Mouse (Mus musculus) limb, embryonic 13.5 days (tissue): ENCODE data around the gene Fanca. TPM values are rescaled to one million over a fixed set of nuclear protein-coding genes. Genes with fewer than 3 reads are reported as not detected.
"Not testable (repeated sequence)": the region's sequence is repeated elsewhere in the genome, so short reads cannot be mapped to it uniquely, and the experiment has no call there.

ENCODE experiments used
- ATAC-seq: fragments of 200-750 bp; cut with Nextera tagmentation; 2 replicates; pipeline ENCODE4 v1.8.0; 2017; ENCODE audit warnings: low read depth, moderate number of reproducible peaks, moderate TSS enrichment; ENCODE audit not compliant: low FRiP score
- H3K27ac ChIP-seq: fragments of 300-500 bp; sonication (generic); 2 replicates; pipeline ENCODE4 v1.5.1; 2015; ENCODE audit warnings: inconsistent platforms, mild to moderate bottlenecking, moderate library complexity
- H3K27me3 ChIP-seq: fragments of 300-500 bp; sonication (generic); 2 replicates; pipeline ENCODE4 v1.6.1; 2015; ENCODE audit warnings: mild to moderate bottlenecking, inconsistent platforms
- H3K36me3 ChIP-seq: fragments of 300-500 bp; sonication (generic); 2 replicates; pipeline ENCODE4 v1.6.1; 2015; ENCODE audit warnings: inconsistent platforms, mild to moderate bottlenecking, moderate library complexity
- H3K4me1 ChIP-seq: fragments of 300-500 bp; sonication (generic); 2 replicates; pipeline ENCODE4 v1.6.1; 2015; ENCODE audit warnings: inconsistent platforms
- H3K4me2 ChIP-seq: fragments of 300-500 bp; sonication (generic); replicated peaks from 2 replicates; pipeline ENCODE4 v1.6.1; 2015; ENCODE audit warnings: inconsistent platforms, mild to moderate bottlenecking, moderate library complexity
- H3K4me3 ChIP-seq: fragments of 300-500 bp; sonication (generic); 2 replicates; pipeline ENCODE4 v1.5.1; 2015; ENCODE audit warnings: moderate library complexity, mild to moderate bottlenecking, inconsistent platforms
- H3K9ac ChIP-seq: fragments of 300-500 bp; sonication (generic); 2 replicates; pipeline ENCODE4 v1.6.1; 2015; ENCODE audit warnings: mild to moderate bottlenecking, inconsistent platforms
- H3K9me3 ChIP-seq: fragments of 300-500 bp; sonication (generic); 2 replicates; pipeline ENCODE4 v1.6.1; 2016; ENCODE audit warnings: inconsistent platforms
- WGBS: fragments of 180-500 bp; shearing (Covaris S2); methylation state at CpG from one replicate; pipeline ENCODE4 v1.1.7; 2015; 5-methylcytosine and 5-hydroxymethylcytosine counted together
- polyA plus RNA-seq: library from polyadenylated mRNA; unstranded; fragments of >200 nt; fragmentation: Nextera tagmentation; extraction: Ambion mirVana; gene quantifications from 2 replicates; pipeline ENCODE4 v1.2.1, GENCODE M21; 2015

Fanca gene
- polyA plus RNA-seq, 1 experiment from 2014 or later, result 26.4 TPM

- 2% methylated on average over 57 of the region's 57 CpGs for WGBS
These were observed 82.6 kb downstream of the Fanca start, which contains the start of gene Spata2l for GRCm38 (mm10) chr8:123235520-123236497. Gene Spata2l, minus strand, starts transcription at chr8:123236233.

GRCm38 (mm10) chr8:123234918-123235519 is 83.4 kb downstream of the Fanca start:
- ATAC-seq, result no peak
- Histone ChIP-seq H3K36me3 (peaks cover 9% of the 10 kb centered on the region), H3K27me3 (peaks cover 50% of the 10 kb centered on the region), H3K4me2 (peak overlapping the region; percentile 88), H3K9me3 (no peaks in the 10 kb centered on the region), H3K9ac (peak overlapping the region; percentile 65; the same call in 1 of the 2 replicates), H3K4me3 (peak overlapping the region; percentile 56), H3K4me1 (peaks cover 21% of the 10 kb centered on the region), H3K27ac (no peak overlapping the region)
- WGBS, result 36% methylated on average over 13 of the region's 13 CpGs

More at GRCm38 (mm10) chr8:123235520-123236497, 82.6 kb downstream of the Fanca start, which contains the start of gene Spata2l:
- H3K9me3 ChIP-seq, result no peaks in the 10 kb centered on the region
- no peak within 1 kb of the TSS for H3K27ac ChIP-seq
- peak within 1 kb of the TSS; percentile 88 for H3K4me2 ChIP-seq
- peak; percentile 88 for ATAC-seq
- peaks cover 21% of the 10 kb centered on the region for H3K4me1 ChIP-seq
- peak within 1 kb of the TSS; percentile 65 for H3K9ac ChIP-seq
- H3K4me3 ChIP-seq, result peak within 1 kb of the TSS; percentile 56
- peaks cover 5% of the 10 kb centered on the region; the same call in 1 of the 2 replicates for H3K36me3 ChIP-seq
- peaks cover 50% of the 10 kb centered on the region for H3K27me3 ChIP-seq

GRCm38 (mm10) chr8:123233760-123234159 is 84.6 kb downstream of the Fanca start:
- Histone ChIP-seq H3K9ac (no peak overlapping the region), H3K27me3 (peaks cover 50% of the 10 kb centered on the region), H3K27ac (no peak overlapping the region), H3K36me3 (peaks cover 20% of the 10 kb centered on the region), H3K4me2 (no peak overlapping the region), H3K4me1 (peaks cover 21% of the 10 kb centered on the region), H3K9me3 (no peaks in the 10 kb centered on the region), H3K4me3 (no peak overlapping the region)
- WGBS, result 75% methylated on average over 11 of the region's 11 CpGs
- no peak for ATAC-seq

- Histone ChIP-seq H3K9me3 (no peaks in the 10 kb centered on the region), H3K4me3 (no peak overlapping the region), H3K9ac (peak overlapping the region; percentile 25; the same call in 1 of the 2 replicates), H3K4me1 (peaks cover 21% of the 10 kb centered on the region), H3K4me2 (no peak overlapping the region), H3K27ac (no peak overlapping the region), H3K27me3 (peaks cover 50% of the 10 kb centered on the region), H3K36me3 (peaks cover 24% of the 10 kb centered on the region)
- ATAC-seq, result no peak
- 53% methylated on average over 13 of the region's 13 CpGs for WGBS
These were observed 85.1 kb downstream of the Fanca start for GRCm38 (mm10) chr8:123233300-123233699.

GRCm38 (mm10) chr8:123232553-123232952 is 85.8 kb downstream of the Fanca start:
- peaks cover 50% of the 10 kb centered on the region for H3K27me3 ChIP-seq
- ATAC-seq, result no peak
- H3K4me3 ChIP-seq, result no peak overlapping the region
- H3K9ac ChIP-seq, result no peak overlapping the region
- peaks cover 31% of the 10 kb centered on the region for H3K36me3 ChIP-seq
- 28% methylated on average over 7 of the region's 7 CpGs for WGBS
- H3K9me3 ChIP-seq, result no peaks in the 10 kb centered on the region
- peaks cover 21% of the 10 kb centered on the region for H3K4me1 ChIP-seq
- H3K4me2 ChIP-seq, result no peak overlapping the region
- H3K27ac ChIP-seq, result no peak overlapping the region

GRCm38 (mm10) chr8:123231742-123232141 is 86.6 kb downstream of the Fanca start:
- Histone ChIP-seq H3K4me2 (no peak overlapping the region), H3K36me3 (peaks cover 39% of the 10 kb centered on the region), H3K27me3 (peaks cover 44% of the 10 kb centered on the region), H3K4me1 (peaks cover 21% of the 10 kb centered on the region), H3K4me3 (no peak overlapping the region), H3K27ac (no peak overlapping the region), H3K9me3 (no peaks in the 10 kb centered on the region), H3K9ac (no peak overlapping the region)
- WGBS, result 54% methylated on average over 5 of the region's 5 CpGs
- no peak for ATAC-seq

GRCm38 (mm10) chr8:123230326-123230725 is 88.0 kb downstream of the Fanca start:
- not testable (repeated sequence) for H3K27ac ChIP-seq, H3K9ac ChIP-seq, H3K9me3 ChIP-seq, H3K4me2 ChIP-seq, H3K4me3 ChIP-seq, ATAC-seq
- Histone ChIP-seq H3K4me1 (peaks cover 19% of the 10 kb centered on the region), H3K27me3 (peaks cover 32% of the 10 kb centered on the region), H3K36me3 (peaks cover 44% of the 10 kb centered on the region)
- WGBS, result 82% methylated on average over 11 of the region's 11 CpGs

GRCm38 (mm10) chr8:123228416-123228815 is 90.0 kb downstream of the Fanca start:
- Histone ChIP-seq H3K4me3 (no peak overlapping the region), H3K4me1 (peaks cover 19% of the 10 kb centered on the region), H3K27me3 (peaks cover 13% of the 10 kb centered on the region), H3K9ac (no peak overlapping the region), H3K4me2 (no peak overlapping the region), H3K27ac (no peak overlapping the region), H3K9me3 (no peaks in the 10 kb centered on the region), H3K36me3 (peaks cover 44% of the 10 kb centered on the region)
- 100% methylated on average over 1 of the region's 1 CpGs for WGBS
- no peak for ATAC-seq

GRCm38 (mm10) chr8:123224278-123225266 is 93.8 kb downstream of the Fanca start, which contains the start of gene Cdk10:
Gene Cdk10, plus strand, starts transcription at chr8:123224842.
- ATAC-seq, result peak; percentile 90
- H3K9me3 ChIP-seq, result no peaks in the 10 kb centered on the region
- H3K4me3 ChIP-seq, result peak within 1 kb of the TSS; percentile 85
- H3K4me1 ChIP-seq, result peaks cover 22% of the 10 kb centered on the region
- H3K9ac ChIP-seq, result peak within 1 kb of the TSS; percentile 91
- peak within 1 kb of the TSS; percentile 88; the same call in 1 of the 2 replicates for H3K27ac ChIP-seq
- peaks cover 32% of the 10 kb centered on the region for H3K36me3 ChIP-seq
- H3K27me3 ChIP-seq, result no peaks in the 10 kb centered on the region
- peak within 1 kb of the TSS; percentile 91 for H3K4me2 ChIP-seq
- 2% methylated on average over 59 of the region's 59 CpGs for WGBS

- Histone ChIP-seq H3K4me3 (no peak overlapping the region), H3K9me3 (no peaks in the 10 kb centered on the region), H3K4me1 (peaks cover 17% of the 10 kb centered on the region), H3K27ac (no peak overlapping the region), H3K4me2 (no peak overlapping the region), H3K36me3 (no peaks in the 10 kb centered on the region), H3K27me3 (no peaks in the 10 kb centered on the region), H3K9ac (no peak overlapping the region)
- ATAC-seq, result no peak
- WGBS, result 69% methylated on average over 1 of the region's 1 CpGs
These were observed 97.5 kb downstream of the Fanca start for GRCm38 (mm10) chr8:123220917-123221316.
